Mouse (Mus musculus) urinary bladder, postnatal 36 days (tissue): ENCODE measurements at regions not wholly inside any gene's neighbourhood (a gene's known extent, or its start where the extent isn't known, plus 50 kb on each side); places are given as distances from the start of the nearest gene placed in this dataset.

Experiments
- DNase-seq, 2 experiments: peaks; one replicate each; pipeline ENCODE4 v3.0.0; 2022; ENCODE audit warnings: low spot score in 2 of 2, mixed read lengths in 1 of 2

GRCm38 (mm10) chr9:27556315-27557225 is 160.0 kb downstream of the Spata19 start:
- DNase-seq = no peak

- no peak for DNase-seq
These were observed 161.3 kb downstream of the Spata19 start for GRCm38 (mm10) chr9:27557886-27558285.

GRCm38 (mm10) chr9:27558286-27558685 is 161.7 kb downstream of the Spata19 start:
- no peak for DNase-seq

- no peak for DNase-seq
These were observed 171.9 kb downstream of the Spata19 start for GRCm38 (mm10) chr9:27568372-27569053.

- DNase-seq = no peak
These were observed 172.4 kb downstream of the Spata19 start for GRCm38 (mm10) chr9:27569054-27569387.

- DNase-seq = no peak
These were observed 173.3 kb upstream of the Opcml start for GRCm38 (mm10) chr9:27617096-27617839.

GRCm38 (mm10) chr9:27634901-27635300 is 155.7 kb upstream of the Opcml start:
- DNase-seq = no peak

GRCm38 (mm10) chr9:27640611-27641010 is 150.0 kb upstream of the Opcml start:
- no peak for DNase-seq

GRCm38 (mm10) chr9:27643312-27643711 is 147.3 kb upstream of the Opcml start:
- no peak for DNase-seq

GRCm38 (mm10) chr9:27643916-27644315 is 146.7 kb upstream of the Opcml start:
- no peak for DNase-seq

- no peak for DNase-seq
These were observed 145.1 kb upstream of the Opcml start for GRCm38 (mm10) chr9:27645435-27645834.

- DNase-seq = no peak
These were observed 144.5 kb upstream of the Opcml start for GRCm38 (mm10) chr9:27646100-27646499.

GRCm38 (mm10) chr9:27646956-27647355 is 143.6 kb upstream of the Opcml start:
- DNase-seq = no peak

GRCm38 (mm10) chr9:27658001-27658400 is 132.6 kb upstream of the Opcml start:
- DNase-seq = no peak

- DNase-seq = no peak
These were observed 128.9 kb upstream of the Opcml start for GRCm38 (mm10) chr9:27661431-27662300.

- DNase-seq = no peak
These were observed 127.3 kb upstream of the Opcml start for GRCm38 (mm10) chr9:27663230-27663629.

GRCm38 (mm10) chr9:27665659-27666058 is 124.9 kb upstream of the Opcml start:
- no peak for DNase-seq

- no peak for DNase-seq
These were observed 120.4 kb upstream of the Opcml start for GRCm38 (mm10) chr9:27670032-27670740.

- no peak for DNase-seq
These were observed 105.2 kb upstream of the Opcml start for GRCm38 (mm10) chr9:27685325-27685724.

- no peak for DNase-seq
These were observed 99.0 kb upstream of the Opcml start for GRCm38 (mm10) chr9:27691616-27692015.

- DNase-seq = no peak
These were observed 97.8 kb upstream of the Opcml start for GRCm38 (mm10) chr9:27692751-27693150.
